Mouse (Mus musculus) kidney, postnatal 0 days (tissue): ENCODE data around the gene Gpatch2. TPM values are rescaled to one million over a fixed set of nuclear protein-coding genes. Genes with fewer than 3 reads are reported as not detected.

ENCODE experiments used
- ATAC-seq: fragments of 200-750 bp; cut with Nextera tagmentation; replicated peaks from 2 replicates; pipeline ENCODE4 v1.8.0; 2017; ENCODE audit warnings: low read depth, moderate number of reproducible peaks, moderate TSS enrichment, moderate library complexity; ENCODE audit not compliant: low FRiP score
- DNase-seq: peaks from one replicate; pipeline ENCODE4 v3.0.0-alpha.2; 2016; ENCODE audit warnings: low spot score
- H3K27ac ChIP-seq: fragments of 300-500 bp; sonication (generic); 2 replicates; pipeline ENCODE4 v1.5.1; 2014; ENCODE audit warnings: mild to moderate bottlenecking
- H3K27me3 ChIP-seq: fragments of 300-500 bp; sonication (generic); 2 replicates; pipeline ENCODE4 v1.6.1; 2014; ENCODE audit warnings: low read length, mixed read lengths; ENCODE audit not compliant: insufficient read depth
- H3K36me3 ChIP-seq: fragments of 300-500 bp; sonication (generic); 2 replicates; pipeline ENCODE4 v1.6.1; 2014; ENCODE audit warnings: low read length, mixed read lengths; ENCODE audit not compliant: insufficient read depth
- H3K4me1 ChIP-seq: fragments of 300-500 bp; sonication (generic); replicated peaks from 2 replicates; pipeline ENCODE4 v1.6.1; 2014; ENCODE audit warnings: antibody characterized with exemption, low read length, mixed read lengths; ENCODE audit not compliant: insufficient read depth
- H3K4me2 ChIP-seq: fragments of 300-500 bp; sonication (generic); 2 replicates; pipeline ENCODE4 v1.6.1; 2014; ENCODE audit warnings: mild to moderate bottlenecking, low read length, moderate library complexity, mixed read lengths
- H3K4me3 ChIP-seq: fragments of 300-500 bp; sonication (generic); replicated peaks from 2 replicates; pipeline ENCODE4 v1.5.1; 2014; ENCODE audit warnings: low read depth, low read length
- H3K9ac ChIP-seq: fragments of 300-500 bp; sonication (generic); 2 replicates; pipeline ENCODE4 v1.6.1; 2014; ENCODE audit warnings: low read depth, low read length
- H3K9me3 ChIP-seq: fragments of 300-500 bp; sonication (generic); replicated peaks from 2 replicates; pipeline ENCODE4 v1.6.1; 2016; ENCODE audit warnings: low read length, inconsistent platforms, mixed read lengths
- CTCF ChIP-seq: IDR thresholded peaks from 2 replicates; pipeline ENCODE4 v1.5.1; 2016; ENCODE audit warnings: antibody characterized with exemption, low read depth, mild to moderate bottlenecking, moderate library complexity
- WGBS: fragments of 180-500 bp; shearing (Covaris S2); extraction: QIAGEN DNeasy Blood & Tissue Kit; methylation state at CpG from one replicate; pipeline ENCODE4 v1.1.7; 2014; 5-methylcytosine and 5-hydroxymethylcytosine counted together
- polyA plus RNA-seq: library from polyadenylated mRNA; unstranded; fragments of >200 nt; fragmentation: Nextera tagmentation; extraction: Ambion mirVana; gene quantifications from 2 replicates; pipeline ENCODE4 v1.2.1, GENCODE M21; 2015

Gene Gpatch2
- polyA plus RNA-seq, 1 experiment from 2014 or later = 11.8 TPM

- Histone ChIP-seq H3K9ac (no peak overlapping the region), H3K9me3 (no peaks in the 10 kb centered on the region), H3K4me1 (no peaks in the 10 kb centered on the region), H3K4me2 (no peak overlapping the region), H3K27me3 (no peaks in the 10 kb centered on the region), H3K4me3 (no peak overlapping the region), H3K36me3 (no peaks in the 10 kb centered on the region), H3K27ac (no peak overlapping the region)
- 80% methylated on average over 10 of the region's 10 CpGs for WGBS
- no peak for TF ChIP-seq CTCF
- ATAC-seq (no peak), DNase-seq (no peak)
These were observed 55.3 kb downstream of the Gpatch2 start for GRCm38 (mm10) chr1:187270318-187271247.

- H3K4me2 ChIP-seq = no peak overlapping the region
- no peaks in the 10 kb centered on the region for H3K36me3 ChIP-seq
- no peaks in the 10 kb centered on the region for H3K27me3 ChIP-seq
- no peak overlapping the region for H3K4me3 ChIP-seq
- 49% methylated on average over 9 of the region's 9 CpGs for WGBS
- DNase-seq = peak; percentile 26
- no peaks in the 10 kb centered on the region for H3K4me1 ChIP-seq
- H3K9me3 ChIP-seq = no peaks in the 10 kb centered on the region
- TF ChIP-seq CTCF = no peak
- no peak for ATAC-seq
- H3K9ac ChIP-seq = no peak overlapping the region
- no peak overlapping the region for H3K27ac ChIP-seq
These were observed 62.0 kb downstream of the Gpatch2 start for GRCm38 (mm10) chr1:187277324-187277723.

DNA sequence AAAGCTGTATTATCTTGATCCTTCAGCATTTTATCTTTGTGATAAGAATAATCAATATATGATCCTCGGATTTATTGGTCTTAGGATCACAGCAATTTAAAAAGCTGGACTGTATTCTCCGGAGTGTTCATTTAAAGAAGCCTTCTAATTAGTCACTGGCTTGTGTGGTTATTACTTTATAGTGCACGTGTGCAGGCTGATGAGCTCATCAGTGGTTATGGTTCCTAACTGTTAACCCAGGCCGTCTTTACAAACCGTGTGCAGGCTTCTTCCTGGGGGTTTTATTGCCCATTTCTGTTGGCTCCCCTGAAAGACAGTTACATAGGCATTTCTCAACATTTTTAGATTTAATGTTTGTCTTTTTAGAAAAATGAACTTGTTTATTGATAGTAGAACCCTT is 63.2 kb downstream of the Gpatch2 start:
- TF ChIP-seq CTCF = no peak
- DNase-seq (no peak), ATAC-seq (no peak)
- no peak overlapping the region for H3K4me2 ChIP-seq
- H3K4me1 ChIP-seq = no peaks in the 10 kb centered on the region
- 56% methylated on average over 5 of the region's 5 CpGs for WGBS
- H3K27me3 ChIP-seq = no peaks in the 10 kb centered on the region
- H3K9me3 ChIP-seq = no peaks in the 10 kb centered on the region
- H3K9ac ChIP-seq = no peak overlapping the region
- H3K4me3 ChIP-seq = no peak overlapping the region
- H3K36me3 ChIP-seq = no peaks in the 10 kb centered on the region
- no peak overlapping the region for H3K27ac ChIP-seq

- WGBS = 56% methylated on average over 4 of the region's 4 CpGs
- no peaks in the 10 kb centered on the region for H3K9me3 ChIP-seq
- no peak overlapping the region for H3K9ac ChIP-seq
These were observed 64.5 kb downstream of the Gpatch2 start for GRCm38 (mm10) chr1:187279776-187280175.

DNA sequence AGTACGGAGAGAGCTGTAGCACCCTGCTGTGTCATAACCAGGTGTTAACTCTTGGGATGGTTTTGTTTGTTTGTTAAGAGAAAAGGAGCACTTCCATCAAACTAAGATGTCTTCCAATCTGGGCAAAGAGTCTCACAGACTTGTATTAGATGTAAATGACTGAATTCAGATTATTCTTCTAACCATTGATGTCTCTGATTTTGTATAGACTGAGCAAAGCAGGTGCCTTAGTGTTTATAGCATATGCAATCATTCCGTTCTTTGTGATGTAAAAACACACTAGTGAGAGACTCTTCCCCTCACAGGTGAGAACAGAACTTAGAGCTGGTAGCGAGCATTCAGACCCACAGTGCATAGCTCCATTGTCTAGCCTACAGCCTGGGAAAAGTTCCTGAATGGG is 67.0 kb downstream of the Gpatch2 start:
- WGBS = 90% methylated on average over 3 of the region's 3 CpGs
- TF ChIP-seq CTCF = no peak
- Histone ChIP-seq H3K27ac (no peak overlapping the region), H3K9me3 (no peaks in the 10 kb centered on the region), H3K4me1 (no peaks in the 10 kb centered on the region), H3K4me2 (no peak overlapping the region), H3K9ac (no peak overlapping the region), H3K4me3 (no peak overlapping the region), H3K27me3 (no peaks in the 10 kb centered on the region), H3K36me3 (no peaks in the 10 kb centered on the region)
- no peak for ATAC-seq
- no peak for DNase-seq

More at GRCm38 (mm10) chr1:187279776-187280175, 64.5 kb downstream of the Gpatch2 start:
- no peak for DNase-seq
- Histone ChIP-seq H3K36me3 (no peaks in the 10 kb centered on the region), H3K4me2 (no peak overlapping the region), H3K4me3 (no peak overlapping the region), H3K4me1 (no peaks in the 10 kb centered on the region), H3K27me3 (no peaks in the 10 kb centered on the region), H3K27ac (no peak overlapping the region)
- no peak for TF ChIP-seq CTCF
- ATAC-seq = no peak

- Histone ChIP-seq H3K9ac (no peak overlapping the region), H3K4me2 (no peak overlapping the region), H3K27ac (no peak overlapping the region), H3K4me3 (no peak overlapping the region), H3K27me3 (no peaks in the 10 kb centered on the region), H3K4me1 (no peaks in the 10 kb centered on the region), H3K9me3 (no peaks in the 10 kb centered on the region), H3K36me3 (no peaks in the 10 kb centered on the region)
- WGBS = 71% methylated on average over 6 of the region's 6 CpGs
- no peak for ATAC-seq
- no peak for DNase-seq
- TF ChIP-seq CTCF = no peak
These were observed 67.5 kb downstream of the Gpatch2 start for GRCm38 (mm10) chr1:187282804-187283203.
